ENCODE assay signal across 8 mouse cellular contexts in the genomic region with DNA sequence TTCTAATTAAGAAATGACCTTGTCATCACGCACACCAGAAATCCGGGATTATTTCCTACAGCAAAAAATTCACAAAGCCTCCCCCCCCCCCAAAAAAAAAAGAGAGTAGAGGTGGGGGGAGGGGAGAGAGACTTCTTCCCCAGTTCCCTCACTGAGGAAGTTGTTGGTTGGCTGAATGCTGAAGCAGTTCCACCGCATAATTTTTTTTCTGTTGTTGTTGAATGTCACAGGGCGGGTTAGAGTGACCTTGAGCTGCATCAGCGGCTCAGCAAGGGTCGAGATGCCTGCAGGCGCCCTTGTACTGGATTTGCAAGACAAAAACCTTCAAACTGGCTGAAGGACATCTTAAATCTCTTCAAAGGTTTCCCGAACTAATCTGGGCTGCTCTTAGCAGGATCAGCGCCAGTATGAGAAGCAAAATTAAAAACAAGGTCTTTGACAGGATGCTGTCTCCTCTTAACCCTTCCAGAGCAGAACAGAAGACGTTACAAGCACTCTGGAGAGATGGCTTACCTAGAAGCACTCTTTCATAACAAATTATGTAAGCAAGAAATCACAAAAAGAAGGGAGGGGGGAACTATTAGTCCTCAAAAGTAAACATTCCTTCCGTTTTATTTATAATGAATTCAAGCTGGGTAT. TPM values are rescaled to one million over a fixed set of nuclear protein-coding genes. Genes with fewer than 3 reads are reported as not detected.
DNase-seq lines count a peak whose midpoint lies in the region; ATAC-seq and TF ChIP-seq lines count a peak whose summit lies in the region.

No protein-coding gene starts in this region.

- no peak for TF ChIP-seq CTCF in heart, adult 2 months (IDR thresholded peaks at IDR 0.05)

- H3K4me1 ChIP-seq in erythroblast, embryonic 14.5 days (ENCODE audit: control insufficient read depth), result peaks cover 99% of the 10 kb centered on the region
- peaks cover 24% of the 10 kb centered on the region for H3K4me1 ChIP-seq in heart, adult 2 months (ENCODE audit: control insufficient read depth, insufficient read depth, low read length)
- peaks cover 48% of the 10 kb centered on the region for H3K4me1 ChIP-seq in kidney, embryonic 14.5 days (ENCODE audit: control insufficient read depth, insufficient read depth, low read length)
- peaks cover 35% of the 10 kb centered on the region for H3K4me1 ChIP-seq in neural tube, embryonic 12.5 days

- no peak for ATAC-seq in erythroblast, adult 5-6 weeks (replicated peaks; ENCODE audit: low FRiP score, poor library complexity, severe bottlenecking)
- ATAC-seq in kidney, embryonic 14.5 days (ENCODE audit: low FRiP score, low TSS enrichment), result no peak
- ATAC-seq in neural tube, embryonic 12.5 days (ENCODE audit: low FRiP score, low read depth), result no peak

- H3K27me3 ChIP-seq in erythroblast, embryonic 14.5 days (ENCODE audit: control insufficient read depth), result no peaks in the 10 kb centered on the region
- H3K27me3 ChIP-seq in heart, adult 2 months (ENCODE audit: control insufficient read depth, insufficient read depth, low read length), result no peaks in the 10 kb centered on the region
- H3K27me3 ChIP-seq in kidney, embryonic 14.5 days (ENCODE audit: control insufficient read depth, insufficient read depth, low read length), result no peaks in the 10 kb centered on the region
- H3K27me3 ChIP-seq in neural tube, embryonic 12.5 days (replicated peaks), result no peaks in the 10 kb centered on the region

- WGBS in heart, adult 2 months, result 6% methylated on average over 11 of the region's 11 CpGs
- WGBS in kidney, embryonic 14.5 days, result 11% methylated on average over 11 of the region's 11 CpGs
- WGBS in neural tube, embryonic 12.5 days, result 3% methylated on average over 11 of the region's 11 CpGs

- no peak for TF ChIP-seq POLR2A in heart, adult 2 months (IDR thresholded peaks at IDR 0.05; ENCODE audit: insufficient read depth, low read depth, low read length)

- peaks cover 72% of the 10 kb centered on the region for H3K36me3 ChIP-seq in erythroblast, embryonic 14.5 days (ENCODE audit: control insufficient read depth)
- peaks cover 30% of the 10 kb centered on the region for H3K36me3 ChIP-seq in heart, adult 2 months (ENCODE audit: control insufficient read depth, insufficient read depth, low read length)
- peaks cover 3% of the 10 kb centered on the region; the same call in 1 of the 2 replicates for H3K36me3 ChIP-seq in kidney, embryonic 14.5 days (ENCODE audit: control insufficient read depth, insufficient read depth, low read length)
- no peaks in the 10 kb centered on the region for H3K36me3 ChIP-seq in neural tube, embryonic 12.5 days

- no peak for TF ChIP-seq EP300 in heart, adult 2 months (IDR thresholded peaks at IDR 0.05; ENCODE audit: insufficient read depth, low read depth, low read length)

- H3K79me2 ChIP-seq in heart, adult 2 months (replicated peaks; ENCODE audit: control insufficient read depth, insufficient read depth, low read length), result peaks cover 6% of the 10 kb centered on the region

- DNase-seq in adrenal gland, postnatal 10 days, result peak; percentile 72
- peak in 1 of 2 experiments; percentile 33 for DNase-seq in heart, adult 2 months
- no peak for DNase-seq in urinary bladder, adult 18-20 months (ENCODE audit: low spot score in 2 of 2)
- no peak for DNase-seq in frontal cortex, postnatal 14 days (ENCODE audit: low spot score in 2 of 2)

- no peaks in the 10 kb centered on the region for H3K9me3 ChIP-seq in erythroblast, embryonic 14.5 days (ENCODE audit: control insufficient read depth, low read length)
- no peaks in the 10 kb centered on the region for H3K9me3 ChIP-seq in kidney, embryonic 14.5 days (ENCODE audit: control insufficient read depth, low read length)
- no peaks in the 10 kb centered on the region for H3K9me3 ChIP-seq in neural tube, embryonic 12.5 days

- intact Hi-C loops in heart, adult 2 months (cut with DNase I), result loop anchor here (5.0 kb wide), 1 partner anchor 51 kb away; the partner anchor contains the start of gene Nrip1

- peak overlapping the region; percentile 32 for H3K4me3 ChIP-seq in erythroblast, embryonic 14.5 days (replicated peaks)
- H3K4me3 ChIP-seq in heart, adult 2 months, result no peak overlapping the region; the same call in 1 of the 2 replicates
- no peak overlapping the region for H3K4me3 ChIP-seq in kidney, embryonic 14.5 days (ENCODE audit: low read length)
- H3K4me3 ChIP-seq in neural tube, embryonic 12.5 days, result no peak overlapping the region

- H3K9ac ChIP-seq in heart, adult 2 months (ENCODE audit: low read depth, low read length), result peak overlapping the region; percentile 41; the same call in 1 of the 2 replicates
- no peak overlapping the region for H3K9ac ChIP-seq in kidney, embryonic 14.5 days (ENCODE audit: low read depth, low read length)
- H3K9ac ChIP-seq in neural tube, embryonic 12.5 days, result no peak overlapping the region

- H3K4me2 ChIP-seq in kidney, embryonic 14.5 days (replicated peaks; ENCODE audit: low read depth, low read length), result peak overlapping the region; percentile 22
- peak overlapping the region; percentile 41 for H3K4me2 ChIP-seq in neural tube, embryonic 12.5 days (replicated peaks)

- H3K27ac ChIP-seq in heart, adult 2 months, result peak overlapping the region; percentile 60
- H3K27ac ChIP-seq in kidney, embryonic 14.5 days (ENCODE audit: low read depth, low read length), result peak overlapping the region; percentile 62; the same call in 1 of the 2 replicates
- no peak overlapping the region for H3K27ac ChIP-seq in neural tube, embryonic 12.5 days

RNA-seq across cellular contexts. Expression of gene Nrip1, which starts 52.0 kb away (rescaled TPM):
- 0.55 and 0.77 TPM in 2 replicates for polyA plus RNA-seq in erythroblast, embryonic 14.5 days (2012)
- 66.7 and 71.5 TPM in 2 replicates for total RNA-seq in erythroblast, adult 5-6 weeks (2015; ENCODE audit: low replicate concordance)
- 68.1 and 82.0 TPM in 2 replicates for total RNA-seq in erythroblast, adult 5-6 weeks (2017; ENCODE audit: low replicate concordance)
- 10 to 100 TPM; 45.2 to 64.7 TPM for total RNA-seq in adrenal gland, postnatal 10 days (2021)
- total RNA-seq in heart, adult 2 months (2021), result 10 to 100 TPM; 20.6 to 32.3 TPM
- 3.1 and 6.7 TPM in 2 replicates for polyA plus RNA-seq in heart, adult 2 months (2012; rRNA removed)
- 36.9 and 56.8 TPM in 2 replicates for polyA plus RNA-seq in kidney, embryonic 14.5 days (2014; fragmentation: Nextera tagmentation; extraction: Ambion mirVana)
- 35.2 and 38.9 TPM in 2 replicates for polyA plus RNA-seq in neural tube, embryonic 12.5 days (2016; fragmentation: Nextera tagmentation; extraction: Ambion mirVana)
